In the genomic region with DNA sequence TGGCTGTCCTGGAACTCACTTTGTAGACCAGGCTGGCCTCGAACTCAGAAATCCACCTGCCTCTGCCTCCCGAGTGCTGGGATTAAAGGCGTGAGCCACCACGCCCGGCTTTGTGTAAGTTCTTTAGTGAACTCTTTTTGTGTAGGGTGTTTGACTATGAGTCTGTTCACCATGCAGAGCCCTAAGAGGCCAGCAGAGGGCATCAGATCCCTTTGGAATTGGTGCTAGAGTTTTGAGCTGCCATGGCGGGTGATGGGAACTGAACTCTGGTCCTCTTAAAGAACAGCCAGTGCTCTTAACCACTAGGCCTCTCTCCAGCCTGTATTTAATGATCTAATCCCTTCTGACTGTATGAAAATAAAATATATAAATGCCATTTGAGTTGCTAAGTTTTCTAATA, we compare ENCODE assay signal across 14 mouse cellular contexts. TPM values are rescaled to one million over a fixed set of nuclear protein-coding genes. Genes with fewer than 3 reads are reported as not detected.
A peak's percentile ranks its signal among the peaks of the same experiment; 100 is the strongest.
DNase-seq lines count a peak whose midpoint lies in the region; TF ChIP-seq lines count a peak whose summit lies in the region.
"Had no signal": no experiment of that assay in that cellular context is flagged by ENCODE, and none has a peak within 500 bp of the region (broad histone marks: within the 10 kb centered on the region; RNA-seq: fewer than 3 reads in every experiment).

No protein-coding gene starts in this region.

- H3K36me3 ChIP-seq in heart, adult 2 months (ENCODE audit: control insufficient read depth, insufficient read depth, low read length): peaks cover 14% of the 10 kb centered on the region
- H3K36me3 ChIP-seq in spleen, adult 2 months (ENCODE audit: control insufficient read depth, insufficient read depth, low read length): peaks cover 37% of the 10 kb centered on the region

- H3K4me3 ChIP-seq in heart, adult 2 months: no peak overlapping the region
- H3K4me3 ChIP-seq in spleen, adult 2 months (ENCODE audit: extremely low read depth, insufficient read depth, insufficient read length): no peak overlapping the region
- H3K4me3 ChIP-seq: forebrain, embryonic 13.5 days; heart, embryonic 10.5 days; limb, embryonic 12.5 days; midbrain, embryonic 10.5 days had no signal

- no peak for TF ChIP-seq EP300 in heart, adult 2 months (IDR thresholded peaks at IDR 0.05; ENCODE audit: insufficient read depth, low read depth, low read length)

- H3K27ac ChIP-seq in heart, adult 2 months: no peak overlapping the region
- H3K27ac ChIP-seq in spleen, adult 2 months (ENCODE audit: insufficient read depth, low read length): no peak overlapping the region
- H3K27ac ChIP-seq: forebrain, embryonic 13.5 days; heart, embryonic 10.5 days; limb, embryonic 12.5 days; midbrain, embryonic 10.5 days had no signal

- no peak for TF ChIP-seq POLR2A in heart, adult 2 months (IDR thresholded peaks at IDR 0.05; ENCODE audit: insufficient read depth, low read depth, low read length)
- no peak for TF ChIP-seq POLR2A in spleen, adult 2 months (IDR thresholded peaks at IDR 0.05; ENCODE audit: low read depth, low read length)

- H3K79me2 ChIP-seq in heart, adult 2 months (replicated peaks; ENCODE audit: control insufficient read depth, insufficient read depth, low read length): 0 out of 2 replicates have a peak, but pooled peaks cover 2% of the 10 kb centered on the region

- H3K9ac ChIP-seq in heart, adult 2 months (ENCODE audit: low read depth, low read length): no peak overlapping the region
- H3K9ac ChIP-seq: forebrain, embryonic 13.5 days; limb, embryonic 12.5 days had no signal

- TF ChIP-seq CTCF in heart, adult 2 months (IDR thresholded peaks at IDR 0.05): peak; percentile 60
- TF ChIP-seq CTCF in spleen, adult 2 months (IDR thresholded peaks at IDR 0.05; ENCODE audit: extremely low read depth, insufficient read depth, insufficient read length, insufficient replicate concordance): peak; percentile 27; the same call in 1 of the 2 replicates

- intact Hi-C loops in heart, adult 2 months (cut with DNase I): no loop called here
- intact Hi-C loops in heart, postnatal 25 days (cut with DNase I): no loop called here

- H3K4me1 ChIP-seq in heart, adult 2 months (ENCODE audit: control insufficient read depth, insufficient read depth, low read length): no peaks in the 10 kb centered on the region
- H3K4me1 ChIP-seq in spleen, adult 2 months (ENCODE audit: control insufficient read depth, insufficient read depth, insufficient read length): no peaks in the 10 kb centered on the region; the same call in 1 of the 2 replicates
- H3K4me1 ChIP-seq: forebrain, embryonic 13.5 days; heart, embryonic 10.5 days; limb, embryonic 12.5 days; midbrain, embryonic 10.5 days had no signal

- no peaks in the 10 kb centered on the region for H3K27me3 ChIP-seq in heart, adult 2 months (ENCODE audit: control insufficient read depth, insufficient read depth, low read length)
- no peaks in the 10 kb centered on the region for H3K27me3 ChIP-seq in spleen, adult 2 months (ENCODE audit: control insufficient read depth, insufficient read depth, low read length)
- H3K27me3 ChIP-seq: forebrain, embryonic 13.5 days; limb, embryonic 12.5 days had no signal

- WGBS in heart, adult 2 months: 95% methylated on average over 6 of the region's 6 CpGs
- 97% methylated on average over 6 of the region's 6 CpGs for WGBS in spleen, adult 2 months

- DNase-seq in heart, adult 2 months: no peak
- no peak for DNase-seq in heart, postnatal 25 days (ENCODE audit: low spot score)
- DNase-seq in spleen, adult 2 months (ENCODE audit: low read depth in 1 of 2, low spot score in 2 of 2): no peak
- no peak for DNase-seq in spleen, adult 18-20 months
- peak; percentile 40 for DNase-seq in adipocyte (ENCODE audit: low spot score)
- DNase-seq in thymus, postnatal 36 days: peak; percentile 15 to 24
- DNase-seq in layer of hippocampus, postnatal 25 days (ENCODE audit: extremely low spot score in 1 of 2, low spot score in 1 of 2): no peak
- DNase-seq in layer of hippocampus, postnatal 36 days: no peak

RNA-seq across cellular contexts. Expression of a gene that starts 12.5 kb away (rescaled TPM):
- total RNA-seq in heart, adult 2 months (2021): 10 to 100 TPM; 34.4 to 40.6 TPM
- polyA plus RNA-seq in heart, adult 2 months (2012; rRNA removed): 64.1 and 69.5 TPM in 2 replicates
- total RNA-seq in heart, postnatal 25 days (2021): 10 to 100 TPM; 49.2 to 51.3 TPM
- 61.7 and 79.8 TPM in 2 replicates for polyA plus RNA-seq in spleen, adult 2 months (2012; rRNA removed)
- total RNA-seq in layer of hippocampus, postnatal 25 days (2021): 100 to 1,000 TPM in 1 of 2 experiments, 10 to 100 TPM in 1; 96.4 to 102 TPM
- 10 to 100 TPM; 90.2 to 92.4 TPM for total RNA-seq in layer of hippocampus, postnatal 36 days (2021)

RNA-seq across cellular contexts. Expression of a gene that starts 12.6 kb away (rescaled TPM):
- total RNA-seq in heart, adult 2 months (2021): 10 to 100 TPM; 12.5 to 14.0 TPM
- polyA plus RNA-seq in heart, adult 2 months (2012; rRNA removed): 7.8 and 10.1 TPM in 2 replicates
- 10 to 100 TPM; 14.9 to 15.3 TPM for total RNA-seq in heart, postnatal 25 days (2021)
- polyA plus RNA-seq in spleen, adult 2 months (2012; rRNA removed): 3.0 and 4.0 TPM in 2 replicates
- 10 to 100 TPM; 22.6 to 27.0 TPM for total RNA-seq in layer of hippocampus, postnatal 25 days (2021)
- total RNA-seq in layer of hippocampus, postnatal 36 days (2021): 10 to 100 TPM; 21.3 to 22.2 TPM

RNA-seq across cellular contexts. Expression of a gene that starts 44.7 kb away (rescaled TPM):
- not detected for total RNA-seq in heart, adult 2 months (2021)
- not detected in 2 replicates for polyA plus RNA-seq in heart, adult 2 months (2012; rRNA removed)
- not detected for total RNA-seq in heart, postnatal 25 days (2021)
- polyA plus RNA-seq in spleen, adult 2 months (2012; rRNA removed): not detected in 2 replicates
- not detected for total RNA-seq in layer of hippocampus, postnatal 25 days (2021)
- total RNA-seq in layer of hippocampus, postnatal 36 days (2021): not detected
- total RNA-seq: common myeloid progenitor, adult 5-6 weeks had no signal
- polyA plus RNA-seq: forebrain, embryonic 13.5 days; heart, embryonic 10.5 days; limb, embryonic 12.5 days; midbrain, embryonic 10.5 days; neural tube, embryonic 14.5 days had no signal

Comparison
In these comparisons a context has a peak if more than half of its experiments do, and no peak if none do; other contexts are left out.
1. DNase-seq: peak in adipocyte (single experiment) and thymus, postnatal 36 days (2 of 2); none in heart, adult 2 months (0 of 2), heart, postnatal 25 days (single experiment), spleen, adult 2 months (0 of 2), spleen, adult 18-20 months (0 of 2), layer of hippocampus, postnatal 25 days (0 of 2) and layer of hippocampus, postnatal 36 days (0 of 2).